Mouse (Mus musculus): ENCODE results near the gene Prkar1b.

DNA sequence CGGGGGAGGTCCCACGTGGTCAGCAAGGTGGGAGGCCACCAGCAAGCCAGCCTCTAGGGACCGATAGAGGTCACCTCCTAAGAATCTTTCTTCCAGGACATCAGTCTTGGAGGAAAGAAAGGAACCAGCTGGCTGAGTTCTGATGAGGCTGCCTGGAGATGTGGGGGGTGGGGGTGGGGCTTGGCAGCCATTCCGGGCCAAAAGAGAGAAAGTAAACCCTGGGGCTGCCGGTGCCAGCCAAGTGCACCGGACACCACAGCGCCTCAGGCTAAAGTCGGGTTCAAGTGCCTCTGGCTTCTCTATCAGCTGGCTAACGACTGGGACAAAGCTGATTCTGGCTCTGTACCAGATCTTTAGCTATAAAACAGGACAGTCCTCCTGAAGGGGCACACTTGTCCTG lies 74.0 kb downstream of the Prkar1b start:
- TF ChIP-seq CTCF (IDR thresholded peaks at IDR 0.05; ENCODE audit: control insufficient read depth, insufficient read depth, low read length) (no peak), POLR2A (IDR thresholded peaks at IDR 0.05; ENCODE audit: borderline replicate concordance, control insufficient read depth, low read depth, low read length) (no peak)

Measured in bone marrow, adult 2 months (tissue).